Mouse (Mus musculus) heart, embryonic 11.5 days (tissue): ENCODE measurements around the gene Bpifb6. TPM values are rescaled to one million over a fixed set of nuclear protein-coding genes. Genes with fewer than 3 reads are reported as not detected.

Experiments used
- ATAC-seq: fragments of 200-750 bp; cut with Nextera tagmentation; replicated peaks from 2 replicates; pipeline ENCODE4 v1.8.0; 2017; ENCODE audit warnings: moderate library complexity; ENCODE audit not compliant: insufficient number of reproducible peaks, low FRiP score, low TSS enrichment
- H3K27ac ChIP-seq: fragments of 300-500 bp; sonication (generic); 2 replicates; pipeline ENCODE4 v1.5.1; 2014; ENCODE audit warnings: mild to moderate bottlenecking, low read depth, low read length
- H3K27me3 ChIP-seq: fragments of 300-500 bp; sonication (generic); 2 replicates; pipeline ENCODE4 v1.6.1; 2014; ENCODE audit warnings: mild to moderate bottlenecking, low read length, mixed read lengths; ENCODE audit not compliant: control insufficient read depth, insufficient read depth
- H3K36me3 ChIP-seq: fragments of 300-500 bp; sonication (generic); 2 replicates; pipeline ENCODE4 v1.6.1; 2014; ENCODE audit warnings: mild to moderate bottlenecking, low read length, moderate library complexity, mixed read lengths; ENCODE audit not compliant: control insufficient read depth, insufficient read depth
- H3K4me1 ChIP-seq: fragments of 300-500 bp; sonication (generic); 2 replicates; pipeline ENCODE4 v1.6.1; 2014; ENCODE audit warnings: low read length; ENCODE audit not compliant: control insufficient read depth, insufficient read depth
- H3K4me2 ChIP-seq: fragments of 300-500 bp; sonication (generic); 2 replicates; pipeline ENCODE4 v1.6.1; 2014; ENCODE audit warnings: mild to moderate bottlenecking, moderate library complexity
- H3K4me3 ChIP-seq: fragments of 300-500 bp; sonication (generic); 2 replicates; pipeline ENCODE4 v1.5.1; 2014; ENCODE audit warnings: low read depth, low read length
- H3K9ac ChIP-seq: fragments of 300-500 bp; sonication (generic); 2 replicates; pipeline ENCODE4 v1.6.1; 2014; ENCODE audit warnings: mild to moderate bottlenecking, low read depth, low read length, moderate library complexity
- H3K9me3 ChIP-seq: fragments of 300-500 bp; sonication (generic); replicated peaks from 2 replicates; pipeline ENCODE4 v1.6.1; 2016; ENCODE audit warnings: low read length; ENCODE audit not compliant: control insufficient read depth
- WGBS: fragments of 180-500 bp; shearing (Covaris S2); extraction: QIAGEN DNeasy Blood & Tissue Kit; methylation state at CpG from one replicate; pipeline ENCODE4 v1.1.7; 2014; ENCODE audit not compliant: insufficient replicate concordance; 5-methylcytosine and 5-hydroxymethylcytosine counted together
- polyA plus RNA-seq: library from polyadenylated mRNA; unstranded; fragments of >200 nt; fragmentation: Nextera tagmentation; extraction: Ambion mirVana; gene quantifications from 2 replicates; pipeline ENCODE4 v1.2.1, GENCODE M21; 2014

Bpifb6 gene
- polyA plus RNA-seq, 1 experiment from 2014 or later = not detected

- WGBS = 84% methylated on average over 6 of the region's 6 CpGs
- Histone ChIP-seq H3K9ac (no peak overlapping the region), H3K9me3 (no peaks in the 10 kb centered on the region), H3K36me3 (no peaks in the 10 kb centered on the region), H3K27me3 (no peaks in the 10 kb centered on the region), H3K4me2 (no peak overlapping the region), H3K4me3 (no peak overlapping the region), H3K27ac (no peak overlapping the region), H3K4me1 (no peaks in the 10 kb centered on the region)
- no peak for ATAC-seq
These were observed 35.2 kb downstream of the Bpifb6 start for GRCm38 (mm10) chr2:153935348-153935747.

- Histone ChIP-seq H3K9ac (no peak within 1 kb of the TSS), H3K4me1 (no peaks in the 10 kb centered on the region), H3K36me3 (no peaks in the 10 kb centered on the region), H3K9me3 (no peaks in the 10 kb centered on the region), H3K4me2 (no peak within 1 kb of the TSS), H3K4me3 (no peak within 1 kb of the TSS), H3K27me3 (no peaks in the 10 kb centered on the region), H3K27ac (no peak within 1 kb of the TSS)
- WGBS = 77% methylated on average over 5 of the region's 5 CpGs
- ATAC-seq = no peak
These were observed 37.7 kb downstream of the Bpifb6 start, which contains the start of gene Bpifb4 for GRCm38 (mm10) chr2:153937843-153938242. TSS of gene Bpifb4 (plus strand) at chr2:153938212.

GRCm38 (mm10) chr2:153943537-153943936, 43.3 kb downstream of the Bpifb6 start:
- Histone ChIP-seq H3K4me1 (no peaks in the 10 kb centered on the region), H3K27ac (no peak overlapping the region), H3K4me2 (no peak overlapping the region), H3K4me3 (no peak overlapping the region), H3K9ac (no peak overlapping the region), H3K36me3 (no peaks in the 10 kb centered on the region), H3K9me3 (no peaks in the 10 kb centered on the region), H3K27me3 (no peaks in the 10 kb centered on the region)
- 42% methylated on average over 3 of the region's 3 CpGs for WGBS
- no peak for ATAC-seq

- no peak overlapping the region for H3K27ac ChIP-seq
- no peak overlapping the region for H3K4me3 ChIP-seq
- H3K36me3 ChIP-seq = no peaks in the 10 kb centered on the region
- ATAC-seq = no peak
- no peaks in the 10 kb centered on the region for H3K27me3 ChIP-seq
- no peaks in the 10 kb centered on the region for H3K9me3 ChIP-seq
- no peaks in the 10 kb centered on the region for H3K4me1 ChIP-seq
- H3K9ac ChIP-seq = no peak overlapping the region
- WGBS = 83% methylated on average over 8 of the region's 8 CpGs
- H3K4me2 ChIP-seq = no peak overlapping the region
These were observed 44.4 kb downstream of the Bpifb6 start for GRCm38 (mm10) chr2:153944567-153944966.

- Histone ChIP-seq H3K9ac (no peak overlapping the region), H3K36me3 (no peaks in the 10 kb centered on the region), H3K4me1 (no peaks in the 10 kb centered on the region), H3K27ac (no peak overlapping the region), H3K4me2 (no peak overlapping the region), H3K9me3 (no peaks in the 10 kb centered on the region), H3K27me3 (no peaks in the 10 kb centered on the region), H3K4me3 (no peak overlapping the region)
- ATAC-seq = no peak
- 27% methylated on average over 6 of the region's 6 CpGs for WGBS
These were observed 52.7 kb downstream of the Bpifb6 start for GRCm38 (mm10) chr2:153952897-153953296.

GRCm38 (mm10) chr2:153953836-153954235, 53.6 kb downstream of the Bpifb6 start:
- no peak overlapping the region for H3K9ac ChIP-seq
- no peak overlapping the region for H3K4me3 ChIP-seq
- no peaks in the 10 kb centered on the region for H3K4me1 ChIP-seq
- no peaks in the 10 kb centered on the region for H3K9me3 ChIP-seq
- H3K36me3 ChIP-seq = no peaks in the 10 kb centered on the region
- 7% methylated on average over 6 of the region's 6 CpGs for WGBS
- no peak overlapping the region for H3K27ac ChIP-seq
- ATAC-seq = no peak
- no peak overlapping the region; the same call in 1 of the 2 replicates for H3K4me2 ChIP-seq
- no peaks in the 10 kb centered on the region for H3K27me3 ChIP-seq

Other genes with a start within 250 kb of the Bpifb6 start
- not detected in 2 replicates for gene Dnmt3c, start 203.7 kb upstream of the Bpifb6 start, polyA plus RNA-seq
- 271 and 300 TPM in 2 replicates for gene Mapre1, start 159.1 kb upstream of the Bpifb6 start, polyA plus RNA-seq
- gene Efcab8, start 120.5 kb upstream of the Bpifb6 start, polyA plus RNA-seq = 0.06 TPM in 1 of 2 replicates, not detected in the other
- not detected in 2 replicates for gene Sun5, start 29.3 kb upstream of the Bpifb6 start, polyA plus RNA-seq
- not detected in 2 replicates for gene Bpifb2, start 25.3 kb upstream of the Bpifb6 start, polyA plus RNA-seq
- gene Bpifb3, start 17.8 kb downstream of the Bpifb6 start, polyA plus RNA-seq = not detected in 2 replicates
- gene Bpifb4, start 37.8 kb downstream of the Bpifb6 start, polyA plus RNA-seq = not detected in 2 replicates
- gene Bpifa6, start 74.6 kb downstream of the Bpifb6 start, polyA plus RNA-seq = not detected in 2 replicates
- gene Bpifa2, start 107.9 kb downstream of the Bpifb6 start, polyA plus RNA-seq = not detected in 2 replicates
- not detected in 2 replicates for gene Bpifa3, start 229.9 kb downstream of the Bpifb6 start, polyA plus RNA-seq
- not detected in 2 replicates for gene Bpifa1, start 242.5 kb downstream of the Bpifb6 start, polyA plus RNA-seq